Mouse (Mus musculus) limb, embryonic 13.5 days (tissue): ENCODE measurements around the gene Fcna. TPM values are rescaled to one million over a fixed set of nuclear protein-coding genes. Genes with fewer than 3 reads are reported as not detected.

Source experiments
- ATAC-seq: fragments of 200-750 bp; cut with Nextera tagmentation; 2 replicates; pipeline ENCODE4 v1.8.0; 2017; ENCODE audit warnings: low read depth, moderate number of reproducible peaks, moderate TSS enrichment; ENCODE audit not compliant: low FRiP score
- H3K27ac ChIP-seq: fragments of 300-500 bp; sonication (generic); 2 replicates; pipeline ENCODE4 v1.5.1; 2015; ENCODE audit warnings: inconsistent platforms, mild to moderate bottlenecking, moderate library complexity
- H3K27me3 ChIP-seq: fragments of 300-500 bp; sonication (generic); 2 replicates; pipeline ENCODE4 v1.6.1; 2015; ENCODE audit warnings: mild to moderate bottlenecking, inconsistent platforms
- H3K36me3 ChIP-seq: fragments of 300-500 bp; sonication (generic); 2 replicates; pipeline ENCODE4 v1.6.1; 2015; ENCODE audit warnings: inconsistent platforms, mild to moderate bottlenecking, moderate library complexity
- H3K4me1 ChIP-seq: fragments of 300-500 bp; sonication (generic); 2 replicates; pipeline ENCODE4 v1.6.1; 2015; ENCODE audit warnings: inconsistent platforms
- H3K4me2 ChIP-seq: fragments of 300-500 bp; sonication (generic); replicated peaks from 2 replicates; pipeline ENCODE4 v1.6.1; 2015; ENCODE audit warnings: inconsistent platforms, mild to moderate bottlenecking, moderate library complexity
- H3K4me3 ChIP-seq: fragments of 300-500 bp; sonication (generic); 2 replicates; pipeline ENCODE4 v1.5.1; 2015; ENCODE audit warnings: moderate library complexity, mild to moderate bottlenecking, inconsistent platforms
- H3K9ac ChIP-seq: fragments of 300-500 bp; sonication (generic); 2 replicates; pipeline ENCODE4 v1.6.1; 2015; ENCODE audit warnings: mild to moderate bottlenecking, inconsistent platforms
- H3K9me3 ChIP-seq: fragments of 300-500 bp; sonication (generic); 2 replicates; pipeline ENCODE4 v1.6.1; 2016; ENCODE audit warnings: inconsistent platforms
- WGBS: fragments of 180-500 bp; shearing (Covaris S2); methylation state at CpG from one replicate; pipeline ENCODE4 v1.1.7; 2015; 5-methylcytosine and 5-hydroxymethylcytosine counted together
- polyA plus RNA-seq: library from polyadenylated mRNA; unstranded; fragments of >200 nt; fragmentation: Nextera tagmentation; extraction: Ambion mirVana; gene quantifications from 2 replicates; pipeline ENCODE4 v1.2.1, GENCODE M21; 2015

Gene Fcna
- polyA plus RNA-seq, 1 experiment from 2014 or later: 0.98 TPM

GRCm38 (mm10) chr2:25634046-25634445, 6.2 kb upstream of the Fcna start:
- Histone ChIP-seq H3K4me3 (no peak overlapping the region), H3K9ac (no peak overlapping the region), H3K4me1 (no peaks in the 10 kb centered on the region), H3K4me2 (no peak overlapping the region), H3K36me3 (no peaks in the 10 kb centered on the region), H3K9me3 (no peaks in the 10 kb centered on the region), H3K27me3 (no peaks in the 10 kb centered on the region), H3K27ac (no peak overlapping the region)
- WGBS: 39% methylated on average over 1 of the region's 1 CpGs
- no peak for ATAC-seq

DNA sequence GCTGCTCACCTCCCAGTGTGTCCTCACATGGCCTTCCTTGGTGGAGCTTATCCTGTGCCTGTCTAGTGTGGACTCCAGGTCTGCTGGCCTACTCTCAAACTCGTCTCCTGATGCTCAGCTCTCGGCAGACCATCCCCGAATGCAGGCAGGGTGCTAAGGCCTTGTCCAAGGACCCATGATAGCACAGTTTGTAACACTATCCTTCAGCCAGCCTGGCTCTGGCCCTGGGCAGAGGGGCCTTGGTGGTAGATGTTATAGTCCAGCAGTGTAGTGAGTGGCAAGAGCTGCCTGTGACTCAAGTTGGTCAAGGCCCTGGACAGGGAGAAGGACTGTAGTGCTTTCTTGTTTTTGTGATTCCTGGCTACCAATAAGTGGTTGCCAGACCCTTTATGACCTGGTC, 5.8 kb upstream of the Fcna start:
- WGBS: 79% methylated on average over 3 of the region's 3 CpGs
- H3K27ac ChIP-seq: no peak overlapping the region
- no peak overlapping the region for H3K4me2 ChIP-seq
- no peaks in the 10 kb centered on the region for H3K4me1 ChIP-seq
- H3K9me3 ChIP-seq: no peaks in the 10 kb centered on the region
- no peaks in the 10 kb centered on the region for H3K27me3 ChIP-seq
- H3K4me3 ChIP-seq: no peak overlapping the region
- no peaks in the 10 kb centered on the region for H3K36me3 ChIP-seq
- H3K9ac ChIP-seq: no peak overlapping the region
- no peak for ATAC-seq

GRCm38 (mm10) chr2:25628738-25629137, 908 bp upstream of the Fcna start:
- Histone ChIP-seq H3K4me1 (no peaks in the 10 kb centered on the region), H3K27ac (no peak overlapping the region), H3K36me3 (no peaks in the 10 kb centered on the region), H3K9ac (no peak overlapping the region), H3K27me3 (no peaks in the 10 kb centered on the region), H3K9me3 (no peaks in the 10 kb centered on the region), H3K4me3 (no peak overlapping the region), H3K4me2 (no peak overlapping the region)
- ATAC-seq: no peak
- 39% methylated on average over 4 of the region's 4 CpGs for WGBS

DNA sequence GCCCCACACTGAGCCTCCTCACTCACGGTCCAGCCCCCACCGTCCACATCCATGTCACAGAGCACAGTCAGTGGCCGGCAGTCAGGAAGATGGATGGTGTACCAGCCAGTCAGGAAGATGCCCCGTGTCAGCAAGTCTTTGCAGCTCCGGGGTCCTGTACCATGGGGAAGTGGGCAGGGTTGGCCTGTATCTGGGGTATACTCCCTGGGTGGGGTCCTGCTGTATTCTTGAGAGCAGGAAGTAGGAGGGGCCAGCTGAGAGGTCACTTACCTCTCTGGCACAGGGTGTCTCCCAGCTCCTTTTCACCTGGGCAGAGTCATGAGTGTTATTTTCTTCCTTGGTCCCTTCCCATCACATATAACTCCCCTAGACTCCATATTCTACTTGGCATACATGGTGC, 1.8 kb downstream of the Fcna start:
- H3K9ac ChIP-seq: no peak overlapping the region
- H3K9me3 ChIP-seq: no peaks in the 10 kb centered on the region
- no peak overlapping the region for H3K4me3 ChIP-seq
- no peaks in the 10 kb centered on the region for H3K36me3 ChIP-seq
- no peak overlapping the region for H3K4me2 ChIP-seq
- peaks cover 5% of the 10 kb centered on the region; the same call in 1 of the 2 replicates for H3K4me1 ChIP-seq
- no peak for ATAC-seq
- no peak overlapping the region for H3K27ac ChIP-seq
- no peaks in the 10 kb centered on the region for H3K27me3 ChIP-seq
- WGBS: 63% methylated on average over 5 of the region's 5 CpGs

DNA sequence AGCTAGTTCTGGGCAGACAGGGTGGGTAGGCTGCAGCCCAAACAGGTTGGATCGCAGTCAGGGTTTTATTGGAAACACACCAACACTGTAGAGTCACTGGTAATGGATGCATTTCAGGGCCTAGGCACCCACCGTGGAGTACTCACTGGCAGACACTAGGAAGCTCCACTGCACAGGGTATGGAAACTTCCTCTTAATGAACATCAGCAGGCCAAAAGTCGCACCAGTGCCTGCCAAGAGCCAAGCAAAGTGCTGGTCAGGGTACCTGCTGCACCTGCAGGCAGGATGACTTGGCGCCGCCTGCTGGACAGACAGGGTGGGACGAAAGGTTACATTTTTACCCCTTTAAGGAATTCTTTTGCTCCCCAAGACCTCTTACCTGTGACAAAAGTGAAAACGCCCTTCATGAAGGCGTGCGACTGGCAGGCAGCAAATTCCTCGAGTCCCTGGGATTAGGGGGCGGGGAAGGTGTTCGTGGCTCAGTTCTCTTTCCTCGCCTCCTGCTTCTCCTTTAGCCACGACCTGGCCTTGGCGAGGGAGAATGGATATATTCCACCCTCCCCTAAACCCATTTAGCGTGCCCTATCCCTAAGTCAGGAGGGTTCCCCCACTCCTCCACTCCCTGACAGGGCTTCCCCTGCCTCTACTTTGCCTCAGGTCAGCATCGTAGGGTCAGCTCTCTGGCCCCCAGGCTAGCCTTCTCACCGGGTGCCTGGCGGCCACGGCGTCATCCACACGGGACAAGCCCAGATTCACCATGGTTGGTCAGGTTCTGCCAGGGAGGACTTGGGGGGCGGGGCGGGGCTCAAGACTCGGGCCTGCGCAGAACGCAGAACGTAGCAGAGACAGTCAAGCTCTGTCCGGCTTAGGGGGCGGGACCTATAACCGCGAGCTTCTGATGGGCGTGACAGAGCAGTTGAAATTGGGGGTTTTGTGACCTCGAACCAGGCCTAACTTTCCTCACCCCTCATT, 6.3 kb downstream of the Fcna start, which contains the start of gene Tmem141:
Gene Tmem141 (minus strand): TSS at position 777 of the 972 bp plus-strand sequence.
- 5% methylated on average over 34 of the region's 34 CpGs for WGBS
- Histone ChIP-seq H3K27ac (peak within 1 kb of the TSS; percentile 58), H3K27me3 (peaks cover 26% of the 10 kb centered on the region), H3K9me3 (no peaks in the 10 kb centered on the region), H3K36me3 (no peaks in the 10 kb centered on the region), H3K4me2 (peak within 1 kb of the TSS; percentile 82), H3K4me3 (peak within 1 kb of the TSS; percentile 58), H3K9ac (peak within 1 kb of the TSS; percentile 70), H3K4me1 (peaks cover 9% of the 10 kb centered on the region)
- peak; percentile 94 for ATAC-seq

- Histone ChIP-seq H3K36me3 (no peaks in the 10 kb centered on the region), H3K27ac (no peak overlapping the region), H3K4me3 (peak overlapping the region; percentile 58; the same call in 1 of the 2 replicates), H3K4me1 (peaks cover 16% of the 10 kb centered on the region), H3K9me3 (no peaks in the 10 kb centered on the region), H3K9ac (peak overlapping the region; percentile 70; the same call in 1 of the 2 replicates), H3K4me2 (peak overlapping the region; percentile 82), H3K27me3 (peaks cover 33% of the 10 kb centered on the region)
- 80% methylated on average over 4 of the region's 4 CpGs for whole genome bisulfite sequencing
- no peak for ATAC-seq
These were observed 7.0 kb downstream of the Fcna start for GRCm38 (mm10) chr2:25620852-25621228.

DNA sequence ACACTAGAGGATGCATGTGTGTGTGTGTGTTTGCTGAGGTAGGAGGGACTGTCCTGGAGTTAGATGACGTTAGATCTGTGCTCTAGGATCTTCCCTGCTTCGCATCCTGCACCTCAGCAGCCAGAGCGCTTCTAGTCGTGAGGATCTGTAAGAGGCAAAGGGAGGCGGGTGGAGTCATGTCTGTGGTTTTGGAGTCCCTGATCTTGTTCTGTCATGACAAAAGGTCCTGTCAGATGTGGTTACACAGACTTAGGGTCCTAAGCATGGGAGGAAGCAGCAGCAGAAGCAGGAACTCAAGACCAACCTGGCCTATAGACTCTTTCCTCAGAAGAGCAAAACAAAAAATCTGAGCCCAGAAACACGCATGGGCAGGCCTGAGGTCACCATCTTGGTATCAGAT, 7.4 kb downstream of the Fcna start:
- ATAC-seq: no peak
- Histone ChIP-seq H3K9ac (no peak overlapping the region), H3K27ac (no peak overlapping the region), H3K4me1 (peaks cover 17% of the 10 kb centered on the region), H3K4me2 (no peak overlapping the region), H3K9me3 (no peaks in the 10 kb centered on the region), H3K4me3 (no peak overlapping the region), H3K27me3 (peaks cover 37% of the 10 kb centered on the region), H3K36me3 (no peaks in the 10 kb centered on the region)
- 80% methylated on average over 6 of the region's 6 CpGs for WGBS

- H3K4me3 ChIP-seq: peak within 1 kb of the TSS; percentile 24
- H3K27me3 ChIP-seq: peaks cover 64% of the 10 kb centered on the region
- no peaks in the 10 kb centered on the region for H3K9me3 ChIP-seq
- H3K27ac ChIP-seq: no peak within 1 kb of the TSS
- H3K4me1 ChIP-seq: peaks cover 17% of the 10 kb centered on the region
- no peaks in the 10 kb centered on the region for H3K36me3 ChIP-seq
- no peak for ATAC-seq
- 85% methylated on average over 3 of the region's 3 CpGs for WGBS
- peak within 1 kb of the TSS; percentile 49 for H3K4me2 ChIP-seq
- H3K9ac ChIP-seq: peak within 1 kb of the TSS; percentile 51; the same call in 1 of the 2 replicates
These were observed 10.3 kb downstream of the Fcna start, which contains the start of gene Ccdc183 for GRCm38 (mm10) chr2:25617578-25617977. Ccdc183 (minus strand) TSS chr2:25617678.

GRCm38 (mm10) chr2:25616398-25616797, 11.4 kb downstream of the Fcna start:
- Histone ChIP-seq H3K27me3 (peaks cover 70% of the 10 kb centered on the region), H3K4me2 (peak overlapping the region; percentile 49), H3K9me3 (no peaks in the 10 kb centered on the region), H3K27ac (no peak overlapping the region), H3K9ac (peak overlapping the region; percentile 51), H3K4me3 (peak overlapping the region; percentile 24), H3K4me1 (peaks cover 16% of the 10 kb centered on the region), H3K36me3 (no peaks in the 10 kb centered on the region)
- WGBS: 23% methylated on average over 21 of the region's 22 CpGs
- ATAC-seq: no peak

DNA sequence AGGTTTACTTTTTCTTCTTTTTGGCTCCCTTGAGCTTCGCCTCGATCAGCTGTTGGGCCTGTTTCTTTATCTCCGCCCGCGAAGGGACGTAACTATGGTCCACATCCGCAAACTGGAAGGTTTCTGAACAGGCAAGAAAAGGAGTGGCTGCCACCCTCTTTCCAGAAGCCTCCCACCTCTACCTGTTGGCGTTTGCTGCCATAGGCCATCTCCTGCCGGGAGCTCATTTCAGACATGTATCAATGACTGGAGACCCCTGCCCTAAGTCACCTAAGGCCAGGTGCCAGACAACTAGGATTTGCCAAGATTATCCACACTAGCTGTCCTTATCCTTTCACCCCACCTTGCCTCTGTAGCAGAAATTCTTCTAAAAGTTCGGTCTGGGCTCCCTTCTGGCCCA, 19.2 kb downstream of the Fcna start:
- Histone ChIP-seq H3K27me3 (peaks cover 15% of the 10 kb centered on the region), H3K4me1 (peaks cover 20% of the 10 kb centered on the region), H3K9me3 (no peaks in the 10 kb centered on the region), H3K4me2 (peak overlapping the region; percentile 74), H3K36me3 (peaks cover 17% of the 10 kb centered on the region), H3K27ac (peak overlapping the region; percentile 96; the same call in 1 of the 2 replicates), H3K9ac (peak overlapping the region; percentile 99), H3K4me3 (peak overlapping the region; percentile 79)
- ATAC-seq: no peak; the same call in 1 of the 2 replicates
- WGBS: 60% methylated on average over 10 of the region's 10 CpGs

GRCm38 (mm10) chr2:25607761-25608622, 19.8 kb downstream of the Fcna start, which contains the start of gene Rabl6:
Rabl6 (minus strand) TSS chr2:25608521.
- Histone ChIP-seq H3K4me3 (peak within 1 kb of the TSS; percentile 79), H3K9me3 (no peaks in the 10 kb centered on the region), H3K27ac (peak within 1 kb of the TSS; percentile 96), H3K4me1 (peaks cover 20% of the 10 kb centered on the region), H3K27me3 (peaks cover 9% of the 10 kb centered on the region), H3K4me2 (peak within 1 kb of the TSS; percentile 74), H3K9ac (peak within 1 kb of the TSS; percentile 99), H3K36me3 (peaks cover 23% of the 10 kb centered on the region)
- ATAC-seq: peak; percentile 90
- WGBS: under 1% methylated on average over 80 of the region's 80 CpGs
